Mouse (Mus musculus): ENCODE results near the gene 4933430I17Rik.
"Not testable (repeated sequence)": the region's sequence is repeated elsewhere in the genome, so short reads cannot be mapped to it uniquely, and the experiment has no call there.

4933430I17Rik gene

GRCm38 (mm10) chr4:62557436-62557835 lies 32.3 kb downstream of the 4933430I17Rik start:
- no peak for DNase-seq

GRCm38 (mm10) chr4:62559797-62560329 lies 34.7 kb downstream of the 4933430I17Rik start, which contains the start of gene Rgs3:
Gene Rgs3 (plus strand): TSS chr4:62559847.
- DNase-seq = no peak

GRCm38 (mm10) chr4:62560963-62561629 lies 35.9 kb downstream of the 4933430I17Rik start:
- peak; percentile 70 for DNase-seq

- no peak for DNase-seq
Measured at GRCm38 (mm10) chr4:62561630-62562001, 36.4 kb downstream of the 4933430I17Rik start.

- no peak for DNase-seq
Measured at GRCm38 (mm10) chr4:62562006-62562405, 36.8 kb downstream of the 4933430I17Rik start.

- no peak for DNase-seq
Measured at GRCm38 (mm10) chr4:62566530-62566929, 41.4 kb downstream of the 4933430I17Rik start.

- no peak for DNase-seq
Measured at GRCm38 (mm10) chr4:62567696-62568095, 42.5 kb downstream of the 4933430I17Rik start.

GRCm38 (mm10) chr4:62568359-62568758 lies 43.2 kb downstream of the 4933430I17Rik start:
- DNase-seq = no peak

- no peak for DNase-seq
Measured at GRCm38 (mm10) chr4:62569603-62570002, 44.4 kb downstream of the 4933430I17Rik start.

GRCm38 (mm10) chr4:62570029-62570428 lies 44.9 kb downstream of the 4933430I17Rik start:
- no peak for DNase-seq

GRCm38 (mm10) chr4:62582365-62583264 lies 57.4 kb downstream of the 4933430I17Rik start:
- DNase-seq = peak; percentile 43

GRCm38 (mm10) chr4:62583265-62584092 lies 58.3 kb downstream of the 4933430I17Rik start:
- DNase-seq = peak; percentile 50

- no peak for DNase-seq
Measured at GRCm38 (mm10) chr4:62587067-62587466, 61.9 kb downstream of the 4933430I17Rik start.

GRCm38 (mm10) chr4:62590878-62591277 lies 65.7 kb downstream of the 4933430I17Rik start:
- DNase-seq = no peak

GRCm38 (mm10) chr4:62591326-62591725 lies 66.2 kb downstream of the 4933430I17Rik start:
- no peak for DNase-seq

- DNase-seq = not testable (repeated sequence)
Measured at GRCm38 (mm10) chr4:62593546-62594240, 68.5 kb downstream of the 4933430I17Rik start.

GRCm38 (mm10) chr4:62594442-62594841 lies 69.3 kb downstream of the 4933430I17Rik start:
- no peak for DNase-seq

- no peak for DNase-seq
Measured at GRCm38 (mm10) chr4:62596051-62596450, 70.9 kb downstream of the 4933430I17Rik start.
